ENCODE assay signal across 34 mouse cellular contexts in genomic region chr11:15879136-15879535, GRCm38 (mm10).
"Had no signal": no experiment of that assay in that cellular context is flagged by ENCODE, and none has a peak within 500 bp of the region (broad histone marks: within the 10 kb centered on the region; RNA-seq: fewer than 3 reads in every experiment).

No protein-coding gene starts in this region.

- H3K36me3 ChIP-seq: heart, embryonic 12.5 days; heart, embryonic 13.5 days; heart, embryonic 15.5 days; hindbrain, embryonic 10.5 days; hindbrain, embryonic 12.5 days; hindbrain, embryonic 13.5 days; hindbrain, embryonic 15.5 days; kidney, embryonic 15.5 days had no signal

- H3K4me1 ChIP-seq: heart, embryonic 12.5 days; heart, embryonic 13.5 days; heart, embryonic 15.5 days; hindbrain, embryonic 10.5 days; hindbrain, embryonic 12.5 days; hindbrain, embryonic 13.5 days; hindbrain, embryonic 15.5 days; kidney, embryonic 15.5 days had no signal

- H3K9me3 ChIP-seq: heart, embryonic 12.5 days; heart, embryonic 15.5 days; hindbrain, embryonic 10.5 days; hindbrain, embryonic 12.5 days; hindbrain, embryonic 13.5 days; hindbrain, embryonic 15.5 days; kidney, embryonic 15.5 days had no signal

- ATAC-seq: hindbrain, embryonic 16.5 days; hindbrain, postnatal 0 days; inflammation-experienced regulatory T-cells, adult 6 months; intestine, embryonic 16.5 days; intestine, postnatal 0 days had no signal

- H3K27ac ChIP-seq: heart, embryonic 13.5 days; heart, embryonic 15.5 days; hindbrain, embryonic 10.5 days; hindbrain, embryonic 12.5 days; hindbrain, embryonic 13.5 days; hindbrain, embryonic 14.5 days; hindbrain, embryonic 15.5 days; hindbrain, postnatal 0 days; kidney, embryonic 15.5 days; kidney, postnatal 0 days; layer of hippocampus, adult 2 months; left cerebral cortex, adult 2 months had no signal

- H3K4me2 ChIP-seq: heart, embryonic 11.5 days; heart, embryonic 12.5 days; heart, embryonic 13.5 days; heart, embryonic 15.5 days; hindbrain, embryonic 12.5 days; hindbrain, embryonic 13.5 days; hindbrain, embryonic 14.5 days; hindbrain, embryonic 15.5 days; kidney, embryonic 15.5 days had no signal

- H3K9ac ChIP-seq: heart, embryonic 12.5 days; heart, embryonic 13.5 days; heart, embryonic 15.5 days; hindbrain, embryonic 12.5 days; hindbrain, embryonic 13.5 days; hindbrain, embryonic 14.5 days; hindbrain, embryonic 15.5 days; kidney, embryonic 15.5 days had no signal

- H3K4me3 ChIP-seq: heart, embryonic 12.5 days; heart, embryonic 13.5 days; heart, embryonic 15.5 days; hindbrain, embryonic 10.5 days; hindbrain, embryonic 12.5 days; hindbrain, embryonic 13.5 days; hindbrain, embryonic 15.5 days; kidney, embryonic 15.5 days; layer of hippocampus, adult 2 months; left cerebral cortex, adult 2 months had no signal

- H3K27me3 ChIP-seq: heart, embryonic 12.5 days; heart, embryonic 13.5 days; heart, embryonic 15.5 days; hindbrain, embryonic 12.5 days; hindbrain, embryonic 13.5 days; hindbrain, embryonic 15.5 days; kidney, embryonic 15.5 days had no signal

- DNase-seq: heart, postnatal 10 days; heart, postnatal 14 days; heart, postnatal 36 days; heart, postnatal 4 days; kidney, adult 11 months; kidney, adult 18-20 months; kidney, adult 2 months; kidney, adult 8-10 months; kidney, adult 9 months; kidney, postnatal 10 days; kidney, postnatal 14 days; kidney, postnatal 25 days; kidney, postnatal 36 days; kidney, postnatal 4 days; layer of hippocampus, adult 9-11 months; layer of hippocampus, postnatal 36 days had no signal
